Mouse (Mus musculus): Measurements from ENCODE around the gene Pkp1.

GRCm38 (mm10) chr1:135967739-135968138 lies 48.7 kb upstream of the Pkp1 start:
- TF ChIP-seq CTCF (IDR thresholded peaks at IDR 0.05; ENCODE audit: borderline replicate concordance, insufficient read depth, low read length) = no peak
- TF ChIP-seq POLR2A (IDR thresholded peaks at IDR 0.05; ENCODE audit: low read depth, low read length) = no peak
